Mouse (Mus musculus) fibroblast of lung, adult 2 months (primary cell): ENCODE measurements around the gene Sema4b.

Experiments used
- DNase-seq: peaks from one replicate; pipeline ENCODE4 v3.0.0-alpha.2; 2011; ENCODE audit warnings: low read depth

Gene Sema4b

DNA sequence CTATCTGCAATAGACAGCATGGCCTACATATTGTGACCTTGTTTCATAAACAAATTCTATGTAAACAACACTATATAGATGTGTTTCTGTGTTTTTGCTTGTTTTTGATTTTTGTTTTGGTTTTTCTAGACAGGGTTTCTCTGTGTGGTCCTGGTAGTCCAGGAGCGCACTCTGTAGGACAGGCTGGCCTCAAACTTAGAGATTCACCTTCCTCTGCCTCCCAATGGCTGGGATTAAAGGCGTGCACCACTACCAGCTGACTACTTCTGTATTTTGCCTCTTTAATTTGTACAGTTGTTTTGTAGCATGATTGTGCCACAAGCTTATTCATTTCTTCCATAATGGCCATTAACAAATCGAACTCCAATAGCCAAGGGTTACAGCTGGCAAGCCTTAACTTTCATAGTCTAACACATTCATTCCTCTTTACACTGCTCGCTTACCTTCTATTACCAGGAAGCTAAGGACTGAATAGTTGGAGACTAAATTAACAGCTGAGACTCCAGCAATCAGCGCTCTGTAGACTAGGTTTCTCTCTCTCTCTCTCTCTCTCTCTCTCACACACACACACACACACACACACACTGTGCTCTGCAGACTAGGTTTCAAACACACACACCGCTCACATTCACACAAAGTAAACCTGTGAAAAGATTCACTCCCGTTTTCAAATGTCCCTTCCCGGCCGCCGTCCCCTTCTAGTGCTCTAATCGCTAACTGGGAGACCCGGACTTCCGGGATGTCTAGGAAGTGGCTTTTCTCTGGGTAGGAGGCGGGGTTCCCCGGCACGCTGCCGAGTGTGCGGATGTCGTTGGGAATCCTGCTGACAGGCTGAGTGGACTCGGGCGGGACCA is 82.5 kb downstream of the Sema4b start, which contains the start of gene Vps33b:
TSS of gene Vps33b (plus strand) at position 753 of the 854 bp plus-strand sequence.
- DNase-seq, result peak; percentile 62

DNA sequence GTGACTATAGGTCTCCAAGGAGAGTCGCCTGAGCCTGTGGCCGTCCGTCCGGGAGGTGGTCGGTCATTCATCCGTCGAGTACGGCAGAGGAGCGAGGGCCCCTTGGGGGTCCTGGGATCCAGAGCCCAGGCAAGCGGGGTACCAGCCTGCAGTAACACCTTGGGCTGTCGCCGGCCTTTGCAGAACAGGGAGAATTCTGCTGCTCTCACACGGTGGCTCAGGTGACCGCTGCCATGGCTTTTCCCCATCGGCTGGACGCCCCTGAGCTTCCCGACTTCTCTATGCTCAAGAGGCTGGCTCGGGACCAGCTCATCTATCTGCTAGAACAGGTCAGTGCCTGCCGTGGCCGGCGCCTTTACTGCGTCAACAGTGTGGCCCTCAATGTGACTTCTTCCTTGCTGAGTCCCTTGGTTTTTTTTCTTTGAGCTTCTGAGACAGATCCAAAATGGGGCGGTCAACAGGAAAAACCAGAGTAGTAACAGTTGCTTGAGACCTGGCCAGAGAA is 83.2 kb downstream of the Sema4b start:
- DNase-seq, result no peak

- DNase-seq, result no peak
Measured at GRCm38 (mm10) chr7:80273456-80273855, 86.8 kb downstream of the Sema4b start.
